Mouse (Mus musculus): ENCODE results near the gene Cdk8.

The Cdk8 gene

GRCm38 (mm10) chr5:146328941-146329340 lies 97.9 kb downstream of the Cdk8 start:
- no peak for DNase-seq (ENCODE audit: low spot score)

GRCm38 (mm10) chr5:146329541-146329940 lies 98.5 kb downstream of the Cdk8 start:
- no peak for DNase-seq (ENCODE audit: low spot score)

DNA sequence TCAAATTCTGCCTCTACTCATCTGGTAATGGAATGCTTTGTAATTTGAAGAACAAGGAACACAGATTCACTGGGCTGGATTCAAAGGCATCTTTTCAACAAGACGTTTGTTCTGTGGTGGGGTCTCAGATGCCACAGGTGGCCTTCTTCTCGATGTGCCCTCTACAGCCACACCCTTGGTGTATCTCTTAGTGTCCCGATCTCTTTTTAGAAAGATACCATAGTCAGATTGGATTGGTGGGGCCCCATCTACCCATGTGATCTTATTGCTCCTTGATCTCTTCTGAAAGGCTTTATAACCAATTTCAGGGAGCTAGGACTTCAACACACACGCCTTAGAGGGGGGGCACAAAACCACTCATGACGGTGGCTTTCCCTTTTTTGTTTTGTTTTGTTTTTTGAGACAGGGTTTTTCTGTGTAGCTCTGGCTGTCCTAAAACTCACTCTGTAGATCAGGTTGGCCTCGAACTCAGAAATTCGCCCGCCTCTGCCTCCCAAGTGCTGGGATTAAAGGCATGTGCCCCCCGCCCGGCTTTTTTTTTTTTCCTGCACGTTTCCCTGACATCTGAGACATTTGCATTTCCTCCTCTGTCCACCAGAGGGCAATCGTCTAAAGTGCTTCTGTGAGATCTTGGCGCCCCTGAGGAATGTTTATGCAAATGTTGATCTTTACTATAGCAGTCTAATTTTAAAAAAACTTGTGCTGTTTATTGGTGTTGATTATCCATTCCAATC lies 99.2 kb downstream of the Cdk8 start:
- peak; percentile 76 for DNase-seq (ENCODE audit: low spot score)

DNA sequence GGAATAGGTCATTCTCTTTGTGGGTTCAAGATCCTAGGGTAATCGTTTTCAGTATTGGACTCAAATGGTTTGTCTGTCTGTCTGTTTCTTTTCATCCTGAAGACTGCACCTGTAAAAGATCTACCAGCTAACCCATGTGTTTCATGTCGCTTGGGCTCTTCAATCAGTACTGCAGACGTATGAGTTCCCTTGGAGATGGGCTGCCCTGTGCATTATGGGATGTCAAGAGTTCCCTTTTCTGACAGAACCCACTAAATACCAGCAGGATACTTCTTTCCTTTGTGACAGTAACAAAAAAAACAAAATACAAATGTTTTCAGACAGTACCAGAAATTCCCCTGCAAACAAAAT lies 99.7 kb downstream of the Cdk8 start:
- DNase-seq (ENCODE audit: low spot score), result no peak

GRCm38 (mm10) chr5:146331131-146331530 lies 100.1 kb downstream of the Cdk8 start:
- DNase-seq (ENCODE audit: low spot score), result no peak

GRCm38 (mm10) chr5:146332541-146332940 lies 101.5 kb downstream of the Cdk8 start:
- no peak for DNase-seq (ENCODE audit: low spot score)

DNA sequence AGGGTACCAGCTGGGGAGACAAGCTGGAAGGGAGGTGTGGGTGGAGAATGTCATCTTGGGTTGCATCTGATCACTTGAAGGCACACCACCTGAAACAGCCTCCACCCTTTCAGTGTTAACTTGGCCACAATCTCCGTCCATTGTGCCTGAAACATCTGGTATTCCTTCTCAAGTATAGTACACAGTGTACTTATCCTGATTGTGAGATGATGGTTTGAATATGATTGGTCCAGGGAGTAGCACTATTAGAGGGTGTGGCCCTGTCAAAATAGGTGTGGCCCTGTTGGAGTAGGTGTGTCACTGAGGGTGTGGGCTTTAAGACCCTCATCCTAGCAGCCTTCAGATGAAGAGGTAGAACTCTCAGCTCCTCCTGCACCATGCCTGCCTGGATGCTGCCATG lies 103.4 kb downstream of the Cdk8 start:
- DNase-seq (ENCODE audit: low spot score), result no peak

- DNase-seq (ENCODE audit: low spot score), result no peak
Measured at GRCm38 (mm10) chr5:146338064-146338463, 107.0 kb downstream of the Cdk8 start.

DNA sequence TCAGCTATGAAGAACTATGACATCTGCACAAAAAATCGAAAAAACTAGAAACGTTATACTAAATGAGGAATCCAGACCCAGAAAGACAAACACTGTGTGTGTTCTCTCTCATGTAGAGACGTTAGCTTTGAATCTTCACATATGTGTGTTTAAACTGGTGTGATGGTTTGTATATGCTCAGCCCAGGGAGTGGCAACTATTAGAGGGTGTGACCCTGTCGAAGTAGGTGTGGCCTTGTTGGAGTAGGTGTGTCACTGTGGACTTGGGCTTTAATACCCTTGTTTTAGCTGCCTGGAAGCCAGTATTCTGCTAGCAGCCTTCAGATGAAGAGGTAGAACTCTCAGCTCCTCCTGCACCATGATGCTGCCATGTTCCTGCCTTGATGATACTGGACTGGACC lies 109.0 kb downstream of the Cdk8 start:
- no peak for DNase-seq (ENCODE audit: low spot score)

DNA sequence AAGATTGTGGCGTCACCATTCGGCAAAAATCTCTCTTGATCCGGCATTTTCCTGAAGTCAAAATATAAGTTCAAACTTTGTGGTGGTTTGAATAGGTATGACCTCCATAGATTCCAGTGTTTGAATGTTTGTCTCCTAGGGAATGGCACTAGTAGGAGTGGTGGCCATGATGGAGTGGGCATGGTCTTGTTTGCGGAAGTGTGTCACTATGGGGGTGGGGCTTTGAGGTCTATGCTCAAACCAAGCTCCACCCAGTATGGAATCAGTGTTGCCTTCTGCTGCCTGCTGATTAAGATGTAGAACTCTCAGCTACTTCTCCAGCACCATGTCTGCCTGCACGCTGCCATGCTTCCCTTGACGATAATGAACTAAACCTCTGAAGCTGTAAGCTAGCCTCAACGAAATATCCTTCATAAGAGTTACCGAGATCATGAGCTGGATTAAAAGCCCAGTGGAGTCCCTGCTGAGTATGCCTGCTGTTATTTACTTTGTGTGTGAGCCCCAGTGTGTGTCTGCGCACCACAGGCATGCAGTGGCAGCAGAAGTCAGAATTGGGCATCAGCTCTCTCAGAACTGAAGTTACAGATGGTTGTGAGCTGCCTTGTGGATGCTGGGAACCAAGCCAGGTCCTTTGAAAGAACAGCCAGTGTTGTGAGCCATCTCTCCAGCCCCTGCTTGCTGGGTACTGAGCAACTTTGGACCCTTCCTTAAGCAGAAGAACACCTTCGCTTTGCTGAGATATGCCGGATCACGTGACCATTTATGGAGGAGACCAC lies 114.1 kb downstream of the Cdk8 start:
- DNase-seq (ENCODE audit: low spot score), result no peak

DNA sequence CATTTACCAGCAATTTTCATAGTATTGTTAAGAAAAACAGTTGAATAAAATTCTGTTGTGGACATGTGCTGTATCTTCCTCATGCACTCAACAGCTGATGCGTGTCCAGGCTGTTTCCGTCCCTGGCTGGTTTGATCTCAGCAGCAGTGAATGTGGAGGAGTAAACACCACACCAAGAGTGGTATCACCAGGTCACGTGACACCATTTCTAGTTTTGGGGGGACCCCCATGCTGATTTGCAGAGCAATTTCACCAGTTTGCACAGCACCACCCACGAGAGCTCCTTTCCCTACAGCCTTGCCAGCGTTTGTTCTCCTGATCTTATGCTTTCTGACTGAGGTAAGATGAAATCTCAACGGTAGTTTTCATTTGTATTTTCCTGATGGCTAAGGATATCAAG lies 116.1 kb downstream of the Cdk8 start:
- DNase-seq (ENCODE audit: low spot score), result no peak

- no peak for DNase-seq (ENCODE audit: low spot score)
Measured at GRCm38 (mm10) chr5:146349183-146349582, 118.2 kb downstream of the Cdk8 start.

GRCm38 (mm10) chr5:146350784-146351183 lies 119.8 kb downstream of the Cdk8 start:
- no peak for DNase-seq (ENCODE audit: low spot score)

GRCm38 (mm10) chr5:146352006-146352405 lies 121.0 kb downstream of the Cdk8 start:
- DNase-seq (ENCODE audit: low spot score), result no peak

All from embryo, embryonic 10 days (tissue).